Mouse (Mus musculus): ENCODE measurements around the gene Dync1i2.

Gene Dync1i2

DNA sequence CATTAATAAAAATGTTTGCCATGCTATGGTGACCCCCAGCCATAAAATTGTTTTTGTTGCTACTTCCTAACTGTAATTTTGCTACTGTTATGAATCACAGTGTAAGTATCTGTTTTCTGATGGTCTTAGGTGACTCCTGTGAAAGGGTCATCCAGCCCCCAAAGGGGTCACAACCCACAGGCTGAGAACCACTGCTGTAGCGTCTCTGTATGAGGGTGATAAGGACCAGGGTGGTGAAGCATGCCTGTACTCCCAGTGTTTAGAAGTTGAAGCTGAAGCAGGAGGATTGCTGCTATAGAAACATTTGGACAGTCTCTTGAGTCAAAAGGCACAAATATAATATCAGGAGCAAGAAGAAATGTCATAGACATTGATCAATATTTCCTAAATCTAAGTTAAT is 57.8 kb downstream of the Dync1i2 start:
- no peak for DNase-seq (ENCODE audit: low read depth, low spot score)

DNA sequence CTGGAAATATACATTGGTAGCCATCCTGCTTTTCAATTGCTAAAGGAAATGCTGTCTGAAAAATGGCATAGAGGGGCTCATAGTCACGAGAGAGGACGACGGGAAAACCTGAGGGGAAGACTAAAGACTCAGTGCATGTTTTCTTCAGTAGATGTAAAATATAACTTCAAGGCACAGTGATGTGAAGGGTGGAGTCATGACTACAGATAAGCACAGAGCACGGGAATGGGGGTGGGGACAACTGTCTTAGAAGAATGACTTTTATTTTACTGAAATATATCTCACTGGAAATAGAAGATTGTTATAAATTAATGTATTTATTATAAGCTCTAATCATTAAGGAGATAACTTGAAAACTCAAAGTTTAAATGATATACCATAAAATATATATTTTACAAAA is 58.6 kb downstream of the Dync1i2 start:
- no peak for DNase-seq (ENCODE audit: low read depth, low spot score)

DNA sequence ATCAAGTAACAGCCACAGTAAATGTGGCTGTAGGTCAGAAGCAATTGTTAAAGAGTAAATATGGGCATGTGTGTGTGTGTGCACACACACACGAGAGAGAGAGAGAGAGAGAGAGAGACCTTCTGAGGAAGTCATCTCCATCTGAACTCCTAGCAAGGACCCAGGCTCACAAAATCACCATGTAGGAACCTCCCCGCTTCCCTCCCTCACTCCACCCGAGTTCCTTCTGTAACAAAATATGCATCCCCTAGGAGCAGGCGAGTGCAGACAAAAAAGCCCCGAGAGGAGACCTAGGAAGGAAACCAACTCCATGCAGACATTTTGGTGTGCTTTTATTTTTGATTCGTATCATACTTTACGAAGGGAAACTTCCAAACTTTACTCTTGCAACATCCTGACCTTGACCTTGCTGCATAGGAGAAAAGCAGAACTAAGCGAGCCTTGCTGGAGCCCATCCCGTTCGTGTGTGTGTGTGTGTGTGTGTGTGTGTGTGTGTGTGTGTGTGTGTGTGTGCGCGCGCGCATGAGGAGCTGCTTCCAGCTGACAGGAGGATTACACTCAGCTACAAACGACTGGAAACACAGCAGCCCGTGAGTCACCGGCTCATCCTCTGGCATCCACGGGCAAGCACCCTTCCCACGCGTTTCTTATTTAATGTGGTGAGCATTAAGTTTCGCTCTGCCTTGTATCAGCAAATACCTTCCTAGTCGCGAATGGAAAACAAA is 62.6 kb downstream of the Dync1i2 start:
- DNase-seq (ENCODE audit: low read depth, low spot score): peak; percentile 48

DNA sequence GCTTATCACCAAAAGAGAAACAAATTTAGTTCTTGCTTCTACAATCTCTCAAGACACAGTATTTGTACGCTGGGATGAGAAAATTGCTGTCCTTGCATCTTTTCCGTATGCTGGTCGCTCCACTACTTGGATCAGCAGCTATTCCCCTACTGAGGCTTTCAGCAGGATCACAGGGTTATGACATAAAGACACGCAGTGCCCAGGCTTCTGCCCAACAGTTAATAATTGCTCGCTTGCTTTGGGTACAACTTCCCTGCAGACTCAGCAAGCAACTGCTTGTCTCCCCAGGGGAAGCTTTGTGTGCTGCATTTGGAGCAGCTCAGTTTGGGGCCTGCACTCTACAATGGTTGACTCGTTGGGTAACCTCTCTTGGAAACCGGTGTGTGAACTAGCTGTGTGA is 64.2 kb downstream of the Dync1i2 start:
- DNase-seq (ENCODE audit: low read depth, low spot score): no peak

DNA sequence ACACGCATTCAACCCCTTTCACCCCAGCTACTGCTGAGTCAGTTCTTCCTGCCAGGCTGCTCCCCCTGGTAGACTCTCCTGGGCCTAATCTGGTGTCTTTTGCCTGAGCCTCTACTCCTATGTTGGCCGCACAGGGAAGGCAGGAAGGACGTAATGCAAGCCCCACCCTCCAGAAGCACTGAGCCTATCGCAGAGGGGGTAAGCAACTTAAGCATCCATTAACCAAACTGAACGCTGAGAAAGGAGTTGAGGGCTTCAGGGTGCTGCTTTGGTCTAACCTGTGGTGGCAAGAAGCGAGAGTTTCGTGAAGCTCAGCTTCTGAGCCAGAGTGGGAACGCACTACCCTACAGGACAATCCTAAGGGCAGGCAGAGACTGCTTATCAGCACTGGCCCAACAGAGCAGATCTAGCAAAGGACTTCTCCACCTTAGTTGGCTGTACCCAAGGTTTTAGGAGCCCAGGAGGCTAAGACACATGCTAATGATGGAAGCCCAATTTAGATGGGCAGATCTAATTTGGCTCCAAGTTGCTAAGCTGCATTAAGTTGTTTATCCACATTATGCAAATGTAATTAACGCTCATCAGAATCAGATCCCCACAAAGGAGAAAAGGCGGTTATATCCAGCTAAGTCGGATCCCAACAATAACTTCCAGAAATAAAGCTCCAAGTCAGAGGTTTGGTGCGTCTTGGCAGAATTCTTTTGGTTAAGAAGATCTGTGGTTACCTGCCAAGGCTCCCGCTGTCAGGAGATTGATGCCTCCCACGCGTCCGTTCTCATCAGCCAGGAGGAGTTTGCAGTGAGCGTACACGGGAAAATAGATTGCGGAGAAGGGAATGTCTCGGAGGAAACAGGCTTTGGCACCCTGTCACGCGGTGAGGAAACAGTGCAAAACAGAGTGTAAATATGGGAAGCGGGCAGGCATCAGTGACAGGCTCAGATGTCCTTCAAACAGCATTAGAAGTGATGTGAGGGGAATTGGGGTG is 67.6 kb downstream of the Dync1i2 start:
- DNase-seq (ENCODE audit: low read depth, low spot score): no peak

DNA sequence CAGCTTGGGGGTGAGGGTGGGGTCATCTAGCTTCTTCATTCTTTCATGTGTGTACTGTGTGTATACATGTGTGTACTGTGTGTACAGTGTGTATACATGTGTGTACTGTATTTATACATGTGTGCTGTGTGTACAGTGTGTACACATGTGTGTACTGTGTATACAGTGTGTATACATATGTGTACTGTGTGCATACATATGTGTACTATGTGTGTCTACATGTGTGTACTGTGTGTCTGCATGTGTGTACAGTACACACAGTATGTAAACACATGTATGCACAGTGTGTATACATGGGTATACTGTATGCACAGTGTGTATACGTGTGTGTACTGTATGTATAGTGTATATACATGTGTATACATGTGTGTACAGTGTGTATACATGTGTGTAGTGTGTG is 70.5 kb downstream of the Dync1i2 start:
- DNase-seq (ENCODE audit: low read depth, low spot score): no peak

DNA sequence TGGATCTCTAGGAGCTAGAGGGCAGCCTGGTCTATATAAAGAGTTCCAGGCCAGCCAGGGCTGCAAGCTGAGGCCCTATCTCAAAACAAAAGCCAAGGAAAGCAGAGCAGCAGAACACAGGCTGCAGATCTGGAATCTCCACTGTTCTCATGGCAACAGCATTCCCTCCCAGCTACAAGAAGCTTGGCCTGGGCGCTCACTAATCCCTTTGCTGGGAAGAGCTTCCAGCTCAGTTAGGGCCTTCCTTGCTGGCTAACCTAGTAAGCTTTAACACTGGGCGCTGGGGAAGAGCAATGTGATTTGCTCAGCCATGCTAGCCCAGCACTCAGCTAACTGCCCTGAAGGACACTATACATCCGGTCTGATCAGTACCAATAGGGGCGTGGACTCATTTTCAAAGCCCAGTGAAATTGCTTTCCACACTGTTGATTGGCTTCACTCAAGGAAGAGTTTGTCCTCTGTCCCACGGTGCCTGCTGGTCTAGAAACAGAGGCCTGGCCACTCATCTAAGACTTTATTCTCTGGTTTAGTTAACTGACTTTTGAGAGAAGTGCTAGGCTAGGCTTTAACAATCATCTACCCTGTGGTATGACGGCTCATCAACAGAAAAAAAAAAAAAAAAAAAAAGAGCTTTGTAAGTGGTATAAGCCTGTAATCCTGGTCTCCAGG is 78.7 kb downstream of the Dync1i2 start:
- DNase-seq (ENCODE audit: low read depth, low spot score): no peak

DNA sequence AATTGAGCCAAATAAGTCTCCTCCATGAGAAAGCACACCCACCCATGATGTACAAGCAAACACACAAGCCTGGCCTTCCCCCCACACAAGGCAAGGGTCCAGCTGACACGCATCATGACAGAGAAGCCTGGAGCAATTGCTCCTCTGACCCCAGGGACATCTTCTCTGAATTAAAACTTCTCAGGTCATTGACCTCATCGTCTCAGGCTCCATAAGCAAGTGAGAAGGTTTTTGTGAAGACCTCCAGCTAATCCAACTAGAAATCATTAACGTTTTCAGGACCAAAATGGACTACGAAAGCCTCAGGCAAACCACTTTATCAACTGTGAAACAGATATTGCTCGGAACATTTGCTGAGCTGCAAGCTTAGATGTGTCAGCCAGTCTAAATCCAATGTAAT is 80.1 kb downstream of the Dync1i2 start:
- no peak for DNase-seq (ENCODE audit: low read depth, low spot score)

DNA sequence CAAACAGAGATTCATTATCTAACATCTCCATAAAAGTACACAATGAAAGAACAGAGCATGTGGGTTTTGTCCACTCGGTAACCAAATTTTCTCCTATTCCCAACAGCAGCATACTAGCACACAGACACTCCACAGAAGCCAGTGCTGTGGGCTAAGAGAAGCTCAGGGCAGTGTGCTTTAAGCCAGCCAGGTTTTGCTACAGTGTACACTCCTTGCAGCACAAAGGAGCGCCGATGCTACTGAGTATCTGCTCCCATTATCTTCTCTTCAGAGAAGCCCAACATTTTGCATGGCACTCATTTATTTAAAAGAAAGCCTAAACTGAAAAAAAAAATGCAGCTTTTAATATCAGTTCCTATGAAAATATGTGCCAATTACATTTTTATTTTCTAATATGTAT is 82.5 kb downstream of the Dync1i2 start:
- no peak for DNase-seq (ENCODE audit: low read depth, low spot score)

DNA sequence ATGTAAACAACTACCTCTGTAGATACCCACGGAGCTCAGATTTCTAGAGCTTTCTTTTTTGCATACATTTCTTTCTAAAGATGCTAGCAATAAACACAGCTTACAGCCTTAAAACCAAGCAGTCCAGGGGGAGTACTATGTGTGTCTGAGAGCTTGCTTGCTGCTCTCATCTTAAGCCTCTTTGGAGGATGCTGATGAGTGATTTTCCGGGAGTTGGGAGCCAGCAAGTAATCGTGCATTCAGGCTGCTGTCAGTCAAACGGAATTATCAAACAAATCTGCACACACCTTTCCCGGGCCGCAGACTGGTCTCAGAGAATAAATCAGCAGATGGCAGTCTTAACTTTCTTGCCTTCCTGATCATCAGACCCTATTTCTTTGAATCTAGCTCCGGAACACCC is 83.0 kb downstream of the Dync1i2 start:
- no peak for DNase-seq (ENCODE audit: low read depth, low spot score)

DNA sequence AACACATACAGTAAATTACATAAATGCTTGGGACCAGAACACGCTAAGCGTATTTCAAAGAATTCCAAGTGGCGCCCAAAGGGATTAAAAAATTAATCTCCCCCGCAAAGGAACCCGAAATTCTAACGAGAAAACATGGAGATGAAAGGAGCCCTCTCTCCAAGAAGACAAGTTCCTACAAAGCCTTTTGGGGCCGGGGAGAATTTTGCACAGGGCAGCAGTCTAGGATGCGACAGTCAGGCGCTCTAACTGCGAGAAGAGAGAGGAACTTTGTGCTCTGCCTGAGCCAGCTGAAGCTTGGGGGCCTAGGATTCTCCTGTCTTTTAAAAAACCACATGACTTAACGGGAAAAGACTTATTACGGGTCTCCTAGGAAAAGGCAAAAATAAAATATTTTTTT is 84.3 kb downstream of the Dync1i2 start:
- DNase-seq (ENCODE audit: low read depth, low spot score): no peak

DNA sequence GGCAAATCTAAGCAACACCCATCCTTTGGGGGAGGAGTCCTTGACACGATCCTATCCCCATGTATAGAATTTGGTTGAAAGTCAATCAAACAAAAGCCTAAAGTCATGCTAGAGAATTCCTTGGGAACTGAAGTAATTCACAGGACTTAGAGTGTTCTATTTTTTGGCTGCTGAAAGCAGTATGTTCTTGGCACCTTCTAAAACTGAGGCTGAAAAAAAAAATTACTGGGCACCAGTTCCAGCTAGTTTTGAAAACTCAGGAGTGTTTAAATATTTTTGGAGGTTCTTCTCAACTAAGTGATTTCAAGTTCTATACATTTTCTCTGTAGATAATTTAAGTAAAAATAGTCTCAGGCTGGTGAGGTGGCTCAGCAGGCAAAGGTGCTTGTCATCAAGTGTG is 86.0 kb downstream of the Dync1i2 start:
- no peak for DNase-seq (ENCODE audit: low read depth, low spot score)

DNA sequence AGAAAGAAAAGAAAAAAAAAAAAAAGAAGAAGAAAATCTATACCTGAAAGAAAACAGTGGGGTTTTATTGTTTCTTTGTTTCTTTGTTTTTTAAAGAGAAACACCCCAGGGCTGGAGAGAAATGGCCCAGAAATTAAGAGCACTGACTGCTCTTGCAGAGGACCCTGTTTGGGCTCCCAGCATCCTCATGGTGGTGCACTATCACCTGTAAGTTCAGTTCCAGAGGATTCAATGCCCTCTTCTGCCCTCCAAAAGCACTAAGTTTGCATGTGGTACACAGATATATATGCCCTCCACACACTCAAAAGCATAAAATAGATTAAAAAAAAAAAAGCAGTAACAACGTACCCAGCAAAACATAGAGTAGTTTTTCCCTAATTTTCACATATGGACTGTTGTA is 87.2 kb downstream of the Dync1i2 start:
- no peak for DNase-seq (ENCODE audit: low read depth, low spot score)

DNA sequence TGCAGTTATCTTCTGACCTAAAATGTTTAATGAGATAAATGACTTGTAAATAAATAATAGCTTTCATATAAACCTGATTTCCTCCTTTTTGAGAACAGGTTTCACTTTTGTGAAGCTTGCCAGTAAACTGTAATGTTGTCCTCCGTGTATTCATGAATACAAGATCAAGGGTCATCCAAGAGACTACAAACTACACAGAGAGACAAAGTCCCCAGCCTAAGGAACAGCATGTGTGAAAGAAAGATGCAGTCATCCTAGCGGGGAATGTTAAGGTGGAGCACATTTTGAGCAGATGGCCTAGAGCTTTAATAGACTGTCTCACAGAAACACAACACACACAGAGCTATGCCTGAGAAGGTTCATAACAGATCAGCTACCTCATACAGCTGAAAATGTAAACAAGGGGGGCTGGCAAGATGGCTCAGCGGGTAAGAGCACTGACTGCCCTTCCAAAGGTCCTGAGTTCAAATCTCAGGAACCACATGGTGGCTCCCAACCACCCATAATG is 90.7 kb downstream of the Dync1i2 start:
- DNase-seq (ENCODE audit: low read depth, low spot score): no peak

DNA sequence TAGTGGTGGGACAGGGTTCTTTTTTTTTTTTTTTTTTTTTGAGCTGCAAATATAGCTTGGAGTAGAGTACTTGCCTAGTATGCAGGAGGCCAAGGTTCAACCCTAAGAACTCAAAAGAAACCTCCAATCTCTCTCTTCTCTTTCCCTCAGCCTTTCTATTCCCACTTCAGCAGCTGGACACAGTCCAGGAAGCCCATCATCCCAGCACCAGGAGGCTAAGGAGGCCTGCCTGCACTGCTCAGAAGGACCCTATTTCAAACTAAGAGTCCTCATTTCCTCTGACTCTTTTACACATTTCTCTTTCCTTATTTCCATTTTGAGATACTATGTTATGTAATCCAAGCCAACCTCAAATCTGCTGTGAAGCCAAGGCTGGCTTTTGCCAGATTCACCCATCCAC is 91.7 kb downstream of the Dync1i2 start:
- no peak for DNase-seq (ENCODE audit: low read depth, low spot score)

DNA sequence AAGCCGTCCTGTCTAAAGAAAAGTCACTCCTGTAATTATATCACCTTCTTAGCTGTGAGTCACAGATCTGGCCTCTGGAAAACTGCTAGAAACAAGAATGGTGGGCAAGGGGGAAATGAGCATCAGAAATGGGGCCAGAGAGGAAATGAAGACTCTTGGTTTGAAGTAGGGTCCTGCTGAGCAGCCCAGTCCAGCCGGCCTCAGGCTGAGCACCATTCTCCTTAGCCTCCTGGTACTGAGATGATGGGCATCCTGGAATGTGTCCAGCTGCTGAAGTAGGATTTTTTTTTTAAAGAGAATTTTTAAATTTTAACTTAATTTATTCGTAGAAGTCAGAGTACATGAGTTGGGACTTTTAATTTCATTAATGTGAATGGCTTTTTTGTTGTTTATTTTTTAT is 93.3 kb downstream of the Dync1i2 start:
- DNase-seq (ENCODE audit: low read depth, low spot score): no peak

DNA sequence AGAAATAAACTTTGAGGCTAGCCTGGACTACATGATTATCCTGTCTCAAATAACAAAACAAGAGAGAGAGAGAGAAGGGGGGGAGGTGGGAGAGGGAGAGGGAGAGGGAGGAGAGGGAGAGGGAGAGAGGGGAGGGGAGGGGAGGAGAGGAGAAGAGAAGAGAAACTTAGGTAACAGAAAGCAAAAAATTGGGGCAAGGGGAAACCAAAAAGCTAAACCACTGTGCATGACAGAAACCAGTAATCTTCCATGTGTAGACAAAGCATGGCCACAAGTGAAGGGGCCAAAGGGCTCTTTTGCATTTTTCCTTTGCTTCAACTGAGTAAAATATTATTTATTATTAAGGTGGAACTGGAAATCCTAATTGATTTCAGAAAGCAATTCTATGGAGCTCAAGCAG is 94.9 kb downstream of the Dync1i2 start:
- DNase-seq (ENCODE audit: low read depth, low spot score): no peak

DNA sequence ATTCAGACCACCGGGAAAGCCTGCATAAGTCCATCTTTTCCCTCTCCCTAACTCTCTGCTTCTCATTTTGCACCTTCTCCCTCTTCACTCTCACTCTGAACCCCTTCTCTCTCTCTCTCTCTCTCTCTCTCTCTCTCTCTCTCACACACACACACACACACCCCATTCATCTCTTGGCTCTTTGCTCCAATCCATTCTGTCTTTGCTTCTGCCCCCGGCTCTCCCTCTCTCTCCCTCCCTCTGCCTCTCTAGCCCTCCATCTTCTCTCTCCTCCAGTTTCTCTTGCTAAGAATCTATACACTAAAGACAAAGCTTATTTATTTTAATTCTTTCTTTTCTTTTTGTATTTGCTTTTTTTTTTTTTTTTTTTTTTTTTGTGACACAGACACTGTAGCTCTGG is 98.2 kb downstream of the Dync1i2 start:
- DNase-seq (ENCODE audit: low read depth, low spot score): no peak

DNA sequence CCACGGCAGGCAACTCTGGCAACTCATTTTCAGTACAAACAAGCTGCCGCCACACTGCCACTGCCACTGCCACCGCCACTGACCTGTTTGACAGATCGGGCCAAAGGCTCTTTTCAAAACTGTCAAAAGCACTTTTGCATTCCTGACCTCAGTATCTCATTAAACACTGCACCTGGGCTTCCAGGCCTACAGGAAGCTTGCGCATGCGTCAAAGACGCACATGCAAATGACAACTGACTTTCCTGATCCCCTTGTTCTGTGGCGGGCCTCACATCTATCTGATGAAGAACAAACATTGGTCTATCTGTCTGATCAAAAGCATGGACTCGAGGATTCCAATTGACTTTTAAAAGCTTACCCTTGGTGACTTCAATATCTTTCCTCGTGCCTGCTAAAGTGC is 100.6 kb downstream of the Dync1i2 start:
- DNase-seq (ENCODE audit: low read depth, low spot score): no peak

Data from skeletal muscle tissue, adult 2 months (tissue).